8 mouse cellular contexts compared by ENCODE assay signal in the genomic region with DNA sequence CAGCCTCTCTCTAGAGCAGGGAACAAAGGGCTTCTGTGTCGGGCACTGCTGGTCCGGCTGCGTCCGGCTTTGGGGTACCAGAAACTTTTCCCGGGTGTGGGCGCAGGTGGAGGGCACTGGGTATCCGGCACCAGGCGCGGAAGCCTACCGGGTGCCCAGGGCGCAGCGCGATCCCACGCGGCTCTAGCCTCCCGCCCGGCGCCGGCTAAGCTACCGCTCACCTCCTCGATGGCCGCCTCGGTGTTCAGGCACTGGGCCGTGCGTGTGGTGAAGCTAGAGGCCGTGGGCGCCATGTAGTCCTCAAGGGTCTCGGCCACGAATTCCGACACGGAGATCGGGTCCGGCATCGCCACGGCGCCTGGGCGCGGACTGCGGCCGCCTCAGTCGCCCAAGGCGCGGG.
DNase-seq lines count a peak whose midpoint lies in the region; ATAC-seq and TF ChIP-seq lines count a peak whose summit lies in the region.
"Not testable (repeated sequence)": the region's sequence is repeated elsewhere in the genome, so short reads cannot be mapped to it uniquely, and the experiment has no call there.

No protein-coding gene starts in this region.

- 5% methylated on average over 16 of the region's 43 CpGs for WGBS in heart, embryonic 14.5 days
- WGBS in intestine, embryonic 16.5 days, result 8% methylated on average over 28 of the region's 43 CpGs
- WGBS in limb, embryonic 12.5 days, result 4% methylated on average over 39 of the region's 43 CpGs

- not testable (repeated sequence) for H3K4me1 ChIP-seq in embryonic fibroblast, embryonic 13.5 days (ENCODE audit: control insufficient read depth, insufficient read depth, low read length); heart, embryonic 14.5 days (ENCODE audit: control insufficient read depth in 2 of 2, insufficient read depth in 2 of 2, low read length in 2 of 2); intestine, embryonic 16.5 days (ENCODE audit: control insufficient read depth, insufficient read depth, low read length); limb, embryonic 12.5 days (replicated peaks); megakaryocyte, embryonic 14.5 days

- not testable (repeated sequence) for TF ChIP-seq CTCF in embryonic fibroblast, embryonic 13.5 days (IDR thresholded peaks at IDR 0.05; ENCODE audit: borderline replicate concordance, insufficient read depth, low read length)

- peak overlapping the region; percentile 23 for H3K4me2 ChIP-seq in heart, embryonic 14.5 days (ENCODE audit: low read length)
- peak overlapping the region; percentile 43; the same call in 1 of the 2 replicates for H3K4me2 ChIP-seq in intestine, embryonic 16.5 days (ENCODE audit: low read depth, low read length)
- peak overlapping the region; percentile 50 for H3K4me2 ChIP-seq in limb, embryonic 12.5 days

- peak; percentile 5 to 20 for DNase-seq in adrenal gland, adult 18-20 months (ENCODE audit: low spot score in 2 of 2)
- peak; percentile 14 for DNase-seq in ovary, postnatal 36 days (ENCODE audit: low spot score)
- DNase-seq in urinary bladder, adult 2 months (ENCODE audit: low spot score), result peak; percentile 26

- ATAC-seq in heart, embryonic 14.5 days (ENCODE audit: insufficient number of reproducible peaks, insufficient read depth, low FRiP score, low read depth); intestine, embryonic 16.5 days; limb, embryonic 12.5 days (ENCODE audit: insufficient number of reproducible peaks, insufficient read depth, low FRiP score, low TSS enrichment, low read depth): not testable (repeated sequence)

- not testable (repeated sequence) for H3K27ac ChIP-seq in embryonic fibroblast, embryonic 13.5 days (ENCODE audit: insufficient read depth, low read length); heart, embryonic 14.5 days (replicated peaks in 1 of 2; ENCODE audit: control insufficient read depth in 1 of 2, insufficient read depth in 1 of 2, low read depth in 2 of 2, low read length in 2 of 2); intestine, embryonic 16.5 days (ENCODE audit: low read length); limb, embryonic 12.5 days

- not testable (repeated sequence) for TF ChIP-seq POLR2A in embryonic fibroblast, embryonic 13.5 days (IDR thresholded peaks at IDR 0.05; ENCODE audit: low read depth, low read length)

- not testable (repeated sequence) for H3K36me3 ChIP-seq in heart, embryonic 14.5 days (ENCODE audit: control insufficient read depth, insufficient read depth, low read length); intestine, embryonic 16.5 days (ENCODE audit: control insufficient read depth, insufficient read depth, low read length); limb, embryonic 12.5 days; megakaryocyte, embryonic 14.5 days (replicated peaks; ENCODE audit: low read length)

- H3K4me3 ChIP-seq in embryonic fibroblast, embryonic 13.5 days (ENCODE audit: insufficient read depth, low read length), result peak overlapping the region; percentile 15
- H3K4me3 ChIP-seq in heart, embryonic 14.5 days (ENCODE audit: control insufficient read depth in 1 of 2, insufficient read depth in 1 of 2, low read depth in 1 of 2, low read length in 2 of 2), result peak overlapping the region; percentile 16 to 30; a peak in 3 of 4 replicates
- peak overlapping the region; percentile 44 for H3K4me3 ChIP-seq in intestine, embryonic 16.5 days (ENCODE audit: low read length)
- peak overlapping the region; percentile 40 for H3K4me3 ChIP-seq in limb, embryonic 12.5 days (replicated peaks)
- H3K4me3 ChIP-seq in megakaryocyte, embryonic 14.5 days (replicated peaks), result peak overlapping the region; percentile 85

- not testable (repeated sequence) for H3K9me3 ChIP-seq in heart, embryonic 14.5 days (ENCODE audit: control insufficient read depth, low read length); intestine, embryonic 16.5 days (ENCODE audit: control insufficient read depth, low read length); limb, embryonic 12.5 days; megakaryocyte, embryonic 14.5 days

- not testable (repeated sequence) for H3K9ac ChIP-seq in heart, embryonic 14.5 days (ENCODE audit: low read length); intestine, embryonic 16.5 days (ENCODE audit: low read depth, low read length)
- H3K9ac ChIP-seq in limb, embryonic 12.5 days (replicated peaks), result peak overlapping the region; percentile 45; the same call in 1 of the 2 replicates

- not testable (repeated sequence) for H3K27me3 ChIP-seq in heart, embryonic 14.5 days (ENCODE audit: control insufficient read depth, insufficient read depth, low read length); intestine, embryonic 16.5 days (replicated peaks; ENCODE audit: control insufficient read depth, insufficient read depth, low read length); limb, embryonic 12.5 days; megakaryocyte, embryonic 14.5 days (replicated peaks)

Comparison
In these comparisons a context has a peak if more than half of its experiments do, and no peak if none do; other contexts are left out.
1. H3K4me3 ChIP-seq: peak in every context shown above with its lines; median percentile 85 in megakaryocyte, embryonic 14.5 days; 44 in intestine, embryonic 16.5 days; 40 in limb, embryonic 12.5 days; 23 in heart, embryonic 14.5 days; 15 in embryonic fibroblast, embryonic 13.5 days.